Mouse (Mus musculus): ENCODE data around the gene Lactb.

GRCm38 (mm10) chr9:67023371-67023770, 48.1 kb upstream of the Lactb start:
- no peak for TF ChIP-seq ZNF384 (IDR thresholded peaks at IDR 0.05; ENCODE audit: low read depth, low read length)
- no peak for TF ChIP-seq CTCF (IDR thresholded peaks at IDR 0.05 in 2 of 3, conservative IDR thresholded peaks at IDR 0.05 in 1 of 3; ENCODE audit: control insufficient read depth in 1 of 3, insufficient read depth in 1 of 3, low read depth in 2 of 3, low read length in 3 of 3, poor library complexity in 1 of 3, severe bottlenecking in 1 of 3)
- TF ChIP-seq ELF1 (IDR thresholded peaks at IDR 0.05; ENCODE audit: low read depth, low read length) = no peak
- TF ChIP-seq KAT2A (conservative IDR thresholded peaks at IDR 0.05; ENCODE audit: low read depth, low read length) = no peak
- no peak for TF ChIP-seq RCOR1 (IDR thresholded peaks at IDR 0.05; ENCODE audit: low read depth, low read length)
- TF ChIP-seq JUND (IDR thresholded peaks at IDR 0.05; ENCODE audit: low read depth, low read length) = no peak
- TF ChIP-seq MAFK (IDR thresholded peaks at IDR 0.05; ENCODE audit: borderline replicate concordance, low read depth, low read length) = no peak
- no peak for TF ChIP-seq USF1 (IDR thresholded peaks at IDR 0.05; ENCODE audit: low read depth, low read length)
- no peak for TF ChIP-seq MEF2A (IDR thresholded peaks at IDR 0.05; ENCODE audit: extremely low read depth, insufficient replicate concordance, low read depth, low read length, poor library complexity, severe bottlenecking)
- TF ChIP-seq TBP (IDR thresholded peaks at IDR 0.05; ENCODE audit: low read depth, low read length) = no peak
- TF ChIP-seq MAX (IDR thresholded peaks at IDR 0.05; ENCODE audit: low read length) = no peak
- no peak for TF ChIP-seq TAL1 (IDR thresholded peaks at IDR 0.05; ENCODE audit: low read length)
- no peak for TF ChIP-seq UBTF (IDR thresholded peaks at IDR 0.05; ENCODE audit: borderline replicate concordance, insufficient read depth, low read depth, low read length)
- no peak for TF ChIP-seq GABPA (IDR thresholded peaks at IDR 0.05; ENCODE audit: low read depth, low read length)
